Mouse (Mus musculus) spleen, adult 2 months (tissue): Measurements from ENCODE around the gene Tdp1. TPM values are rescaled to one million over a fixed set of nuclear protein-coding genes. Genes with fewer than 3 reads are reported as not detected.

Experiments used
- DNase-seq, 2 experiments: peaks; one replicate each; pipeline versions ENCODE4 v3.0.0 to v3.0.0-alpha.2; 2012 to 2021; ENCODE audit warnings: low spot score in 2 of 2, low read depth in 1 of 2
- H3K27ac ChIP-seq: fragments of 200-500 bp; 2 replicates; pipeline ENCODE4 v1.5.1; 2012; ENCODE audit warnings: low read length, inconsistent platforms; ENCODE audit not compliant: insufficient read depth
- H3K27me3 ChIP-seq: fragments of 200-500 bp; 2 replicates; pipeline ENCODE4 v1.6.1; 2012; ENCODE audit warnings: mild to moderate bottlenecking, moderate library complexity, low read length, inconsistent platforms; ENCODE audit not compliant: control insufficient read depth, insufficient read depth
- H3K36me3 ChIP-seq: fragments of 200-500 bp; 2 replicates; pipeline ENCODE4 v1.6.1; 2012; ENCODE audit warnings: mild to moderate bottlenecking, low read length, inconsistent platforms; ENCODE audit not compliant: control insufficient read depth, insufficient read depth
- H3K4me1 ChIP-seq: fragments of 200-500 bp; 2 replicates; pipeline ENCODE4 v1.6.1; 2011; ENCODE audit warnings: inconsistent platforms; ENCODE audit not compliant: control insufficient read depth, insufficient read depth, insufficient read length
- H3K4me3 ChIP-seq: fragments of 200-500 bp; 2 replicates; pipeline ENCODE4 v1.5.1; 2011; ENCODE audit warnings: mild to moderate bottlenecking, inconsistent platforms; ENCODE audit not compliant: insufficient read depth, insufficient read length; ENCODE audit errors: extremely low read depth
- CTCF ChIP-seq: fragments of 200-500 bp; IDR thresholded peaks from 2 replicates; pipeline ENCODE4 v1.5.1; 2011; ENCODE audit warnings: mild to moderate bottlenecking, inconsistent platforms; ENCODE audit not compliant: insufficient read depth, insufficient read length, insufficient replicate concordance; ENCODE audit errors: extremely low read depth
- POLR2A ChIP-seq: fragments of 200-500 bp; IDR thresholded peaks from 2 replicates; pipeline ENCODE4 v1.6.1; 2011; ENCODE audit warnings: low read depth, low read length, inconsistent platforms
- WGBS: fragments of 180-500 bp; shearing (Covaris S2); methylation state at CpG from one replicate; pipeline ENCODE4 v1.1.7; 2018; 5-methylcytosine and 5-hydroxymethylcytosine counted together
- polyA plus RNA-seq: library from polyadenylated mRNA; depleted of rRNA; stranded (reverse); fragments of >200 nt; gene quantifications from 2 replicates; pipeline ENCODE4 v1.2.3, GENCODE M21; 2012

Gene Tdp1
- polyA plus RNA-seq, 1 experiment = 8.8 TPM

- 91% methylated on average over 16 of the region's 16 CpGs for WGBS
- Histone ChIP-seq H3K27me3 (no peaks in the 10 kb centered on the region), H3K4me3 (no peak overlapping the region), H3K4me1 (peaks cover 5% of the 10 kb centered on the region; the same call in 1 of the 2 replicates), H3K36me3 (peaks cover 11% of the 10 kb centered on the region), H3K27ac (no peak overlapping the region)
- no peak for TF ChIP-seq POLR2A
- no peak for DNase-seq
Observed at GRCm38 (mm10) chr12:99898248-99898870, 14.0 kb downstream of the Tdp1 start.

- H3K27me3 ChIP-seq = no peaks in the 10 kb centered on the region
- no peak overlapping the region for H3K4me3 ChIP-seq
- no peak for DNase-seq
- 62% methylated on average over 2 of the region's 3 CpGs for WGBS
- peaks cover 5% of the 10 kb centered on the region; the same call in 1 of the 2 replicates for H3K4me1 ChIP-seq
- peaks cover 6% of the 10 kb centered on the region for H3K36me3 ChIP-seq
- no peak overlapping the region for H3K27ac ChIP-seq
- TF ChIP-seq CTCF (no peak), POLR2A (no peak)
Observed at GRCm38 (mm10) chr12:99899991-99900390, 15.7 kb downstream of the Tdp1 start.

GRCm38 (mm10) chr12:99901973-99902866, 17.9 kb downstream of the Tdp1 start:
- 54% methylated on average over 8 of the region's 8 CpGs for WGBS
- no peaks in the 10 kb centered on the region for H3K27me3 ChIP-seq
- H3K4me3 ChIP-seq = no peak overlapping the region
- H3K27ac ChIP-seq = peak overlapping the region; percentile 74
- H3K36me3 ChIP-seq = 0 out of 2 replicates have a peak, but pooled peaks cover 1% of the 10 kb centered on the region
- peak in 1 of 2 experiments; percentile 39 for DNase-seq
- H3K4me1 ChIP-seq = peaks cover 5% of the 10 kb centered on the region; the same call in 1 of the 2 replicates
- TF ChIP-seq CTCF (no peak), POLR2A (no peak)

- Histone ChIP-seq H3K27ac (peak overlapping the region; percentile 74), H3K4me1 (peaks cover 5% of the 10 kb centered on the region; the same call in 1 of the 2 replicates), H3K36me3 (no peaks in the 10 kb centered on the region), H3K27me3 (no peaks in the 10 kb centered on the region), H3K4me3 (no peak overlapping the region)
- peak; percentile 28 to 40 for DNase-seq
- WGBS = 45% methylated on average over 4 of the region's 4 CpGs
- TF ChIP-seq CTCF (no peak), POLR2A (no peak)
Observed at GRCm38 (mm10) chr12:99902867-99903370, 18.6 kb downstream of the Tdp1 start.

GRCm38 (mm10) chr12:99904537-99904936, 20.2 kb downstream of the Tdp1 start:
- Histone ChIP-seq H3K27me3 (no peaks in the 10 kb centered on the region), H3K4me1 (peaks cover 5% of the 10 kb centered on the region; the same call in 1 of the 2 replicates), H3K36me3 (peaks cover under 1% of the 10 kb centered on the region; the same call in 1 of the 2 replicates), H3K27ac (no peak overlapping the region), H3K4me3 (no peak overlapping the region)
- DNase-seq = no peak
- TF ChIP-seq POLR2A = no peak
- TF ChIP-seq CTCF = no peak
- WGBS = 99% methylated on average over 5 of the region's 5 CpGs

- no peaks in the 10 kb centered on the region for H3K27me3 ChIP-seq
- H3K36me3 ChIP-seq = peaks cover 15% of the 10 kb centered on the region
- no peaks in the 10 kb centered on the region for H3K4me1 ChIP-seq
- H3K27ac ChIP-seq = no peak overlapping the region
- H3K4me3 ChIP-seq = no peak overlapping the region
- TF ChIP-seq POLR2A (no peak), CTCF (no peak)
- no peak for DNase-seq
- 84% methylated on average over 12 of the region's 12 CpGs for WGBS
Observed at GRCm38 (mm10) chr12:99911466-99911865, 27.1 kb downstream of the Tdp1 start.
